Mouse (Mus musculus) embryonic fibroblast, embryonic 13.5 days (primary cell): ENCODE data around the gene Rap1gds1. TPM values are rescaled to one million over a fixed set of nuclear protein-coding genes. Genes with fewer than 3 reads are reported as not detected.

Experiments used
- H3K27ac ChIP-seq: 2 replicates; pipeline ENCODE4 v1.5.1; 2012; ENCODE audit warnings: low read length, control low read depth, inconsistent platforms; ENCODE audit not compliant: insufficient read depth
- H3K4me1 ChIP-seq: 2 replicates; pipeline ENCODE4 v1.6.1; 2011; ENCODE audit warnings: low read length; ENCODE audit not compliant: control insufficient read depth, insufficient read depth
- H3K4me3 ChIP-seq: 2 replicates; pipeline ENCODE4 v1.5.1; 2011; ENCODE audit warnings: mild to moderate bottlenecking, control low read depth, low read length; ENCODE audit not compliant: insufficient read depth
- CTCF ChIP-seq: IDR thresholded peaks from 2 replicates; pipeline ENCODE4 v1.5.1; 2011; ENCODE audit warnings: mild to moderate bottlenecking, control low read depth, low read length, moderate library complexity, borderline replicate concordance; ENCODE audit not compliant: insufficient read depth
- POLR2A ChIP-seq: IDR thresholded peaks from 2 replicates; pipeline ENCODE4 v1.6.1; 2011; ENCODE audit warnings: low read depth, mild to moderate bottlenecking, control low read depth, low read length, moderate library complexity
- polyA plus RNA-seq: library from polyadenylated mRNA; stranded (reverse); fragments of >200 nt; gene quantifications from 2 replicates; pipeline ENCODE4 v1.2.4, GENCODE M21; 2011; ENCODE audit warnings: low read depth; ENCODE audit not compliant: missing spikeins, insufficient read length

Rap1gds1 gene
- polyA plus RNA-seq, 1 experiment: 91.4 TPM

DNA sequence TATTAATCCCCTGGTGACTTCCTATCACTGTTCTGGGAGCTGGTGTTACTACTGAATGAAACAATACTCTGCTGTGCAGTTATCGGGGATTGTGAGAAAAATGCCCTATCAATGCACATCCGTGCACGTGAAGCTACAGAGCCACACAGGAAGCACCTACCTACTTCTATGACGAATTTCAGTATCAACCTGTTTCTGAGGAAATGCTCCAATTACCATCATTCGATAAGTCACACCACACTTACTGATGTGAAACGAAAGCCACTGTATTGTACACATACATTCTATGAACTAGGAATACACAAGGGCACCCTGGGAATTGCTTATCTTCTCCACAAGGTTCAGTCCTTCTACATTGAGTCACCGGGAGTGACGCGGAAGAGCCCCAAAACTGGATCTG, 10.9 kb downstream of the Rap1gds1 start:
- H3K27ac ChIP-seq: no peak overlapping the region
- TF ChIP-seq POLR2A: no peak
- TF ChIP-seq CTCF: no peak
- no peak overlapping the region for H3K4me3 ChIP-seq
- peaks cover 7% of the 10 kb centered on the region; the same call in 1 of the 2 replicates for H3K4me1 ChIP-seq

DNA sequence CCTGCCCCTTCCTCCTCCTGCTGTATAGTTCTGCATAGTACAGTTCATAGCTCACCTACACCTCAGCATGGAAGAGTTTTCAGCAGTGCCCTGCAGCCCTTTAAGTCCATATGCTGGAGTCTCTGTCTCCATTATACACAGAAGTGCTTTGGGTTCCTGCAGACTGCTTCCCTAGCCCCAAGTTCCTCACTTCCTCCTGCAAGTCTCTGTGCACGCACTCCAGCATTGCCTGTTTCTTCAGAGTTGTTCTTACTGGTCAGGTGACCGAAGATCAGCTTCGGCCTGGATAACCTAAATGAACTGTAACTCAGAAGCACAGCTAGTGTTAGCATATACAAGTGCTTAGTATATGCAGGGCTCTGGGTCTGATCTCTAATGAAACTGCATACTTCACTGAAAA, 12.9 kb downstream of the Rap1gds1 start:
- Histone ChIP-seq H3K27ac (no peak overlapping the region), H3K4me3 (no peak overlapping the region), H3K4me1 (no peaks in the 10 kb centered on the region)
- TF ChIP-seq POLR2A: no peak
- no peak for TF ChIP-seq CTCF

DNA sequence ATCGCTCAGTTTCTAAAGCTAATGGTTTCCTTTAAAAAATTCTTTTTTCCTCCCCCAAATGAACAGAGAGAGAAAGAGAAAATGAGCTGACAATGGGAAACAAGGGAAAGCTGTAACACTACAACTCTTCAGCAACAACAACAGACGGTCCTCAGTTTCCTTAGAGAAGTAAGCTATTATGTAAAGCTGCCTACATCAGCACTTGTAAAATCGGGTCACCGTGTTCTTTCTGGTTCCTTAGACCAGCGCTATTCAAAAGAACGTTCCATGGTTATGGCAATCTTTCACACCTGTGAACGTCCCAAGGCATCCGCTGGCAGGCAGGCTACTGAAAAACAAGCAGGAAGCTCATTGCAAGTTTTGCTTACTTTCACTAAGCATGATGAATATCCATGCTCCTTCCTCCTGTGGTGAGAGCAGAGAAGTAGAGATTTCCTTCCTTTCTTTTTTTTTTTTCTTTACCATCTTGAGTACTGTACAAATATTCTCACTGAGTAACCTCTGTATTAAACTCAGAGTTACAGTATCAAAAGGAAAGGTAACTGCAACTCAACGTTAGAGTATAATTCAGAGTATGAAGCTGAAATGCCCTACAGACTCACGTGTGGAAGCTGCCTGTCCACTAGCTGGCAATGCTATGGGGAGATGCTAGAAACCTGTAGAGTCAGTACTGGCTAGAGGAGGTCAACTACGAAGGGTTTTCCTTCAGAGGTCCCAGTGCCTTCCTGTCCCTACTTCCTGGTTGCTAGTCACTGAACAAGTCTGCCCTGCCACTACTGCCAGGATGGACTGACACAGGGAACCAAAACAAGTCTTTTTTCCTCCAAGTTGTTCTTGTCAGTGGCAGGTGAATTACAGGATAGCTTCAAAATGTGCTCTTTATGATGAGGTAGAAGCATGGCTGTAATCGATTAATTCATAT, 26.0 kb downstream of the Rap1gds1 start:
- Histone ChIP-seq H3K4me1 (0 out of 2 replicates have a peak, but pooled peaks cover 4% of the 10 kb centered on the region), H3K27ac (no peak overlapping the region), H3K4me3 (no peak overlapping the region)
- no peak for TF ChIP-seq CTCF
- TF ChIP-seq POLR2A: no peak

DNA sequence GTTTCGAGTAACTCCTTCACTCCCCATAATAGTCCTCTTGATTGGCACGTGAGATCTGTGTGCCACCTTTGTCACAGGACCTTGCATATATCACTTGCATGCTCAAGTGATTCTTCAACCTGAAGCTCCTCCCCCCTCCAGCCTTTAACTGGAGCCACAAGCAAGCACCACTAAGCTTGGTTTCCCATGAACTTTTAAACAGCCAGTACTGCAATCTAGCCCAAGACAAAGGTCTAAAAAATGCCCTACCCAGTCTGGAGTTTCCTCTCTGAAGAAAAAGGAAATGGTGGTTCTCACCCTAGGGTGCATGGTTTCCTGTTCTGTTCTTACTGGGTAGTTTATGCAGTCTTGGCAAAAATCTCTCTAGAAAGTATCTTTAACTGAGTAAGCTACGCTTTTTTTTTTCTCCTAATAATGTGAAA, 32.6 kb downstream of the Rap1gds1 start:
- TF ChIP-seq CTCF (no peak), POLR2A (no peak)
- H3K4me1 ChIP-seq: no peaks in the 10 kb centered on the region
- no peak overlapping the region for H3K4me3 ChIP-seq
- H3K27ac ChIP-seq: no peak overlapping the region

DNA sequence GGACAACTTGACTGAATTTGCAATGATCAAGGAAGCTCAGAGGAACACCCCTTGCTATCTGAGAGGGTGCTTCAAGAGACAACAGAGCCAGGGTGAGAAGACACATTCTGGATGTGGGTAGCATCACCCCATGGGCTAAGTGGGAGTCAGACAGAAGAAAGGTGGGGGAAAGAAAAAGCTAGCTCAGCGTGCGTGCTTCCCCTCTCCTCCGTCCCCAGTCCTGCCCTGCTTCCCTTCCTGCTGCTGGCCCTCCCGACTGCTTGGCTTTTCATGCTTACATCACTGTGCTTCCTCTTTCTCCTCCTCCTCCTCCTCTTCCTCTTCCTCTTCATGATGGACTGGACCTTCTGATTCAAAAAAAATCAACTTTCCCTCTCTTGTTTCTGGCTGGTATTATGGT, 33.1 kb downstream of the Rap1gds1 start:
- Histone ChIP-seq H3K4me3 (no peak overlapping the region), H3K27ac (no peak overlapping the region), H3K4me1 (no peaks in the 10 kb centered on the region)
- TF ChIP-seq POLR2A (no peak), CTCF (no peak)

DNA sequence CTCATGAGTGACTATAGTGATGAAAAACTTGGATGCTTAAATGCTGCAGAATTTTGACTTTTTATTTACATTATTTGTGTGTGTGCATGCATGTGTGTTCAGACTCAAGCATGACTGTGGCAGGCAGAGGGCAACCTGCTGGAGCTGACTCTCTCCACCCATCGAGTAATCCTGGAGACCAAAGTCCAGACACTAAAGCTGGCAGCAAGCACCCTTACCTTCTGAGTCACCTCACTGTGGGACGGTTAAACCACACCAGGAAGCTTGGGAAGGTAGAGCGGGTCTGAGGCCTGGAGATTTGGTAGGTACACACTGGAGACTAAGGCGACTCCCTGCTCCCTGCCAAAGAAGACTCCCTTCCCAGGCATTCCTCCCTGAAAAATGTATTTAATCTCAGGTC, 38.0 kb downstream of the Rap1gds1 start:
- H3K4me1 ChIP-seq: no peaks in the 10 kb centered on the region
- no peak overlapping the region for H3K4me3 ChIP-seq
- no peak overlapping the region for H3K27ac ChIP-seq
- TF ChIP-seq CTCF (no peak), POLR2A (no peak)

DNA sequence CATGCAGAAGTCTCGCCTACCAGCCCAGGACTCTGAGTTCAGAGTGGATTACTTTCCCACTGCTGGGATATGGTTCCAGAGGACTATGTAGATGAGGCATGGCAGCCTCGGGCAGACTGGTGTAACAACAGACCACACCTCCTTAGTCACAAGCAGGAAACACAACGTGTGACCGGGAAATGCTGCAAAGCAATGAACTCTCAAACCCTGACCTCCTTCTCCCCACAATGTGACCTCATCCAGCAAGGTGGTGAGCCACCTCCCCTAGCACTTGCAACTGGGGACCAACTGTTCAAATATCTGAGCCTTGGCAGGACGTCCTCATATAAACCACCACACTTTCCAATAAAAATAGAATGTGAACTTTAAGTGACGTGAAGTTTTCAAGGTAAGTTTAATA, 41.8 kb downstream of the Rap1gds1 start:
- Histone ChIP-seq H3K4me1 (no peaks in the 10 kb centered on the region), H3K27ac (no peak overlapping the region), H3K4me3 (no peak overlapping the region)
- TF ChIP-seq POLR2A: no peak
- TF ChIP-seq CTCF: no peak

DNA sequence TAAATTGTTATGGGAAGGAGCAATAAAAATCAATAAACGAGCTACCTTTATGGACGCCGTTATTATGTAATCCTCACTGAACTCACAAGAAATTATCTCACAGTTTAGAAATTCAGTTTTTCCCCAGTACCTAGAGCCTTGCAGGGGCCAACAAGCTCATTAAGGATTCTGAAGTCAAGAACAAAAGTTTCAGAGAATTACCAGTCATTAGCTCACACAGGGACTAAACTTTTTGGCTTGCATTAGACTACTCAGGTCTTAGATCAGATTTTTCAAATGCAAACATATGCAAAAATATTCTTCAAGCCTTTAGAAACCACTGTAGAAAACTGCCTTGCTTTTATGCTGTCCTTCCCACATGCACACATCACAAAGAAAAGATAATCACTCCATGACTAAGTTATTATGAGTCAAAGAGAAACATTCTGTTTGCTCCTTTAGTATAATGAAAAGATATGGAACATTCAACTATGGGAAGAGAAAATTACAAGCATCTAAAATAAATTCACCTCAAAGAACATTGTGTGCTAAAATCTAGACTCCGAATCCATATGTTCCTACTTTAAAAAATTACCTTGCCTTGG, 44.3 kb downstream of the Rap1gds1 start:
- Histone ChIP-seq H3K4me3 (no peak overlapping the region), H3K27ac (no peak overlapping the region), H3K4me1 (no peaks in the 10 kb centered on the region)
- TF ChIP-seq CTCF: no peak
- TF ChIP-seq POLR2A: no peak

DNA sequence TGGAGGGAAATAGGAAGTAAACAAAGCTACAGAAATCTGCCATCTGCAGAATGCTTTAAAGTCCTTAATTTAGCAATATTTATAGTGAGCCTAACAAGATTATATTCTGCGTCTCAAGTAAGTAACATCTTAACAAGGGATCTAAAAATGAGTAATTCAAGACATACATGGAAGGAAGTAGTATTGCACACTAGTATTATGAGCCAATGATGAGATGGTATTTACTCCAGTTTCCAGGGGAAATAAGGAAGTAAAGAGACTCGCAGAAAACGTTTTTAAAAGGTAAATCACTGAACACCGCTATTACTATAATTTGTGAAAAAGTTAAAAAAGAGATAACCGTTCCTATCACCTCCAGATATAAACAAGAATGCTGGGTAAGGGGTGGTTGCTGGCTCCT, 49.9 kb downstream of the Rap1gds1 start:
- Histone ChIP-seq H3K27ac (no peak overlapping the region), H3K4me1 (no peaks in the 10 kb centered on the region), H3K4me3 (no peak overlapping the region)
- no peak for TF ChIP-seq CTCF
- no peak for TF ChIP-seq POLR2A

DNA sequence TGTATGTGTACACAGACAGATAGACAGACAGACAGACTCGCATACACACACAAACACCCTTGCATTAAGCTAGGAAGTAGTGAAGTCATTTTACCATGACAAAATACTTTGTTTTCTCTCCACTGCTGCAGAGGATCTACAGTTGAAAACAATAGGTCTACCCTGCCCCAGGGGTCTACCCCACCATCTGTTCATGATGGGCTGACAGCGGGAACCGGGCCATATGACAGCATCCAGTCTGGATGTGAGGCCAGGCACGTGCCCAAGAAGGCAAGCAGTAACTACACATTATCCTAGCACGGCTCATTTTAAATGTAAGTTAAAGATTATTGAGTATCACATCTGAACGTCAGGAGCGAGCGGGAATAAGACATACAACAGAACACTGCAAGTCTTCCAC, 51.4 kb downstream of the Rap1gds1 start:
- no peaks in the 10 kb centered on the region for H3K4me1 ChIP-seq
- no peak for TF ChIP-seq CTCF
- TF ChIP-seq POLR2A: no peak
- no peak overlapping the region for H3K4me3 ChIP-seq
- H3K27ac ChIP-seq: no peak overlapping the region
